Mouse (Mus musculus): ENCODE measurements at regions not wholly inside any gene's neighbourhood (a gene's known extent, or its start where the extent isn't known, plus 50 kb on each side); places are given as distances from the start of the nearest gene placed in this dataset.

- DNase-seq (ENCODE audit: low read depth in 2 of 2, low spot score in 2 of 2), result no peak
These were observed 79.2 kb upstream of the Cdh5 start for GRCm38 (mm10) chr8:104022231-104022630.

GRCm38 (mm10) chr8:104022691-104023509, 78.5 kb upstream of the Cdh5 start:
- no peak for DNase-seq (ENCODE audit: low read depth in 2 of 2, low spot score in 2 of 2)

GRCm38 (mm10) chr8:104027161-104027821, 74.1 kb upstream of the Cdh5 start:
- no peak for DNase-seq (ENCODE audit: low read depth in 2 of 2, low spot score in 2 of 2)

DNA sequence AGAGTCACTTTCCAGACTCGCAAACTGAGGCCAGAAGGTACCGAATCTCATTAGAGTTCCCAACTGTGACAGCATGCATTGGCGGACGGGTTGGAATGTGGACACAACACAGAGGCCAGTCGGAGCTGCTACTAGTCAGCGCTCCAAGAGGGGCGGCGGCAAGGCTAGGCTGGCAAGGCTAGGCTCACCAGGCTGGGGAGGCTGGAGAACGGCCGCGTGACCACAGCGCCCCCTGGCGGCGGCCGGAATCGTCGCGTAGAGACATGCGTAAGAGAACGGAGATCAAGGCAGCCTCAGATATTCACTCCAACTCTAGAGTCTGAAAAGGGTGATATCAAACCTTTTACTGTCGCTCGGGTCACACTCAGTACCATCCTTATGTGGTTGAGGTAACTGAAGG, 72.8 kb upstream of the Cdh5 start:
- DNase-seq (ENCODE audit: low read depth in 2 of 2, low spot score in 2 of 2), result peak; percentile 19 to 34

DNA sequence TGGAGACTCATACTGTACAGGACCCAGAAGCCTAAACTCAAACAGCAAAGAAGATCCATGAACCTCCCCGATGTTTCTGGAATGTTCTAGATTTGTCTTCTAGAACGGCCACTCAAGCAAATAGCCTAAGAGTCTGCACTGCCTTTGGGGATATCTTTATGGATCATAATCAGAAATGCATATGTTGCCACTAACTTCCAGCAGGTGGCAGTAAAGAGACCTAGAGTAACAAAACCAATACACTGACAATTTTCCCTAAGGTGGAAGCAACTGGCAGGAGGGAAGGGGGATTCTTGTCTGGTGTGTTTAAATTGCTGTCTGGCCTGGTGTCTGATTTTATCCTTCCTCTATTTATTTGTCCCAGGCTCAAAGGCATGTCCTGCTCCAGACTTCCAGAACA, 69.2 kb upstream of the Cdh5 start:
- DNase-seq (ENCODE audit: low read depth in 2 of 2, low spot score in 2 of 2), result peak; percentile 11 to 40

DNA sequence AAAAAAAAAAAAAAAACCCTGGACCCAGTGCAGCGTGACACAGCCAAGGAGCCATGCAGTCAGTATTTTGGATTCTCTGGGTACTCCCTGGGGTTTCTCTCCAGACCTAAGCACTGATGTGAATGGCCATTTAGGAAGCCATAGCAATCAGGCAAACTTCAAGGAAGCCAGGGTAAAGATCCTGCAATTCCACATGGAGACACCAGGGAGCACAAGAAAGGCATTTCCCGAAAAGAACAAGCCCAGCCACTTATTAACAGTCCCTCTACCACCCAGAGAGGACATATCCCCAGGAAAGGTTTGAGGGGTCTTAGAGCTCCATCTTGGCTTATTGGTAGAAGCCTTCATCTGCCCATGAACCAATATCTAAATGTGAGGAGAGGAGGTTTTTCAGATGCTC, 68.3 kb upstream of the Cdh5 start:
- DNase-seq (ENCODE audit: low read depth in 2 of 2, low spot score in 2 of 2), result no peak

GRCm38 (mm10) chr8:104034286-104034685, 67.1 kb upstream of the Cdh5 start:
- DNase-seq (ENCODE audit: low read depth in 2 of 2, low spot score in 2 of 2), result no peak

DNA sequence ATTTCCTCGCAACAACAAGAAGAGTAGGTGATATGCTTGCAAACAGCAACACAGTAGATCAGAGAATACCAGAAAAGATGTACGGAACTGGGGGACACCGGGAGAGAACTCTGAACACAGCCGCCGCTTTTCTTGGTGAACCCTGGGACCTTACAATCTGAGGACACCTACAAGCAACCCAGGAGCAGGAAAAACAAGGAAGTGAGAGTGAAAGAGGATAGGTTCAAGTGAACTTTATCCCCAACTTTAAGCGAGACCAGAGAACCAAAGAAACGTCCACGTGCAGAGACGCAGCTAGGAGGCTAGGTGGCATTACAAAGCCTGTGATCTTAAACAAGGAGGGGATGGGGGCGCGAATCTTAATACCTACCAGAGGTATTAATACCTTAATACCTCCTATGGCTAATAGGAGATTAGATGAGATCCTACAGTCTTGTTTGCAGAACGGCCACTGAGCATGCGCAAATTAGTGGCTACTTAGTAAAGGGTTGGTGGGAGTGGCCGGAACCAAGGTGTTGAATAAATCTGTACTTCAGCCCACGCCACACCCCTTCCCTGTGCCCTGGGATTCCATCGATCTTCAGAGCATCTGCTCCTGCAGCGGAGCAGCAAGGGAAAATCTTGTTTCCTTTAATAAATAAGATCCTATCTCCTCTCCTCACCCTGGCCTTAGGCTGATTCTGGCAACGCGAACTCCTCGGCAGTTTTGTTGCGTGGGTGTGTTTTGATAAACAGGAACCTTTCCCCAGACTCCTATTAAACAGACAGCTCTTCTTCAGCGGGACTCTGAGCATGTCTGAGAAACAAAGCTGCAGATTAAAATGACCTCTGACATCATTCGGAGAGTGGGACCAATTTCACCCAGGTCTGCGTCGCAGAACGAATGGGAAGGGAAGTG, 64.6 kb upstream of the Cdh5 start:
- no peak for DNase-seq (ENCODE audit: low read depth in 2 of 2, low spot score in 2 of 2)

- DNase-seq (ENCODE audit: low read depth in 2 of 2, low spot score in 2 of 2), result no peak
These were observed 63.8 kb upstream of the Cdh5 start for GRCm38 (mm10) chr8:104037611-104038010.

- no peak for DNase-seq (ENCODE audit: low read depth in 2 of 2, low spot score in 2 of 2)
These were observed 61.9 kb upstream of the Cdh5 start for GRCm38 (mm10) chr8:104039526-104039925.

GRCm38 (mm10) chr8:104041522-104041921, 59.9 kb upstream of the Cdh5 start:
- DNase-seq (ENCODE audit: low read depth in 2 of 2, low spot score in 2 of 2), result no peak

DNA sequence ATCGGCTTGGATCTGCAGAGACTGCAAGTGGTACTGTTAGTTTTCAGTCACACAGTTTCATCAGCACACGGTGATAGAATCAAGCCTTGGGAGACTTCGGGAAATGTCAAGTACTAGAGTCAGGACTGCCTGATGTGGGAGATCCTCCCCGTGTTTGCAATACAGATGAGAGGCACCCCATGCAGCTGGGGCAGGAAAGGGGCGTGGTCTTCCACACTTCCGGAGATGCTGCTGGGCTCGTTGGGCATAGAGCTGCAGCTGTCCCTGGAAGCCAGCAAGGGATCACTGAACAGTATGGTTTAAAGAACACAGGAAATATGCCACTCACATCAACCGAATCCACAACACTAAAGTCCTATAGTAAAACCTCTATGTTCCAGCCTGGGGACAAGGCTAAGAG, 59.0 kb upstream of the Cdh5 start:
- peak; percentile 19 to 26 for DNase-seq (ENCODE audit: low read depth in 2 of 2, low spot score in 2 of 2)

- DNase-seq (ENCODE audit: low read depth in 2 of 2, low spot score in 2 of 2), result no peak
These were observed 53.4 kb upstream of the Cdh5 start for GRCm38 (mm10) chr8:104048037-104048436.

DNA sequence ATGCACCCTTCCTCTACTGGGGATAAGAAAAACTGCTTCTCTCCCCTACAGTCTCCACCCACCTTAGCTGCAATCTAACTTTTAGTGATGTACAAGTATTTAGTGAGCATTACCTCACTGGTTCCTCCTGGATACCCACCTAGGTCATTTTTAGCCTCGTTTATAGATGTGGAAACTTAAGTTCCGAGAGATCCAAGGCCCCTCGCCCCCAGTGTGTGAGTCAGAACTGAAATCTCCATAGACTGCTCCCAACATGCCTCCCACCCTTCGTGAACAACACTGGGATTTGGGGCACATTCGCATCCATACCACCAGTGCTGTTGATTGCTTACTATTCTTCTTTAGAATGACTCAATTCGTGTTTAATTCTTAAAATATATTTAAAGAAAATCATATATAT, 52.2 kb upstream of the Cdh5 start:
- no peak for DNase-seq (ENCODE audit: low read depth in 2 of 2, low spot score in 2 of 2)

DNA sequence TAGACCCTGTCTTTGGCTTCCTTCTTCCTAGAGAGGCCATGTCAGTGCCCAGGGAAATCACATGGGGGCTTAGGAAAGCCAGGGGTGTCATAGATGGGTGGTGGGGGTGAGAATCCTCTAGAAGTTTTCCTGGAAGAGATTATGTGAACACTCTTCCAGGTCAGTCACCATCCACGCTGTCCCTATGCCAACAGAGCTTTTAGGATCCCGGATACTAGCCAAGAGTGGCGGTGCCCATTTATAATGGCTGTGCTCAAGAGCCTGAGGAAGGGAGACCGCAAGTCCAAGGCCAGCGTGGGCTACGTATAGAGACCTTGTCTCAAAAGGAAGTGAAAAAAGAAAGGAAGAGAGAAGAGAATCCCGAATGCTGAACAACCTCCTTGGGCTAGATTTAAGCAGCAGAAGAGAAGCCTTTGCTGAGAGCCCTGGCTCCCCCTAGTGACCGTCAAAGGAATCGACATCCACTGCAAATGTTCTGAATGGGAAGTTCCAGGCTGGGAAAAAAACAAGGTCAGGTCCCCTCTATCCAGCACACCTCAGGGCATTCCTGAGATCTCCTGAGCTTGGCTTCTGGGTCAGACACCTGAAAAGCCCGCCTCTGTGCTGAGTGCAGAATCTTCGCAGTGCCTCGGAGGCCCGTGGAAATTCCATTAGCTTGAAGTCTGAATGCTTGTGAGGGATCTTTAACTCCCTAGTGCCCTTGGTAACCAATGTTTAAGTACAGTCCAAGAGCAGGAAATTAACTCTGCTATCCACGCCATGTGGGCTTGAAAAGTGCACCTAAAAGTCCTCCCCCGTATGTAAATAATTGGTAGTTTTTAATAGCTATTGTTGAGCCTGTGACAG, 50.5 kb upstream of the Cdh5 start:
- DNase-seq (ENCODE audit: low read depth in 2 of 2, low spot score in 2 of 2), result peak; percentile 33 to 37

DNA sequence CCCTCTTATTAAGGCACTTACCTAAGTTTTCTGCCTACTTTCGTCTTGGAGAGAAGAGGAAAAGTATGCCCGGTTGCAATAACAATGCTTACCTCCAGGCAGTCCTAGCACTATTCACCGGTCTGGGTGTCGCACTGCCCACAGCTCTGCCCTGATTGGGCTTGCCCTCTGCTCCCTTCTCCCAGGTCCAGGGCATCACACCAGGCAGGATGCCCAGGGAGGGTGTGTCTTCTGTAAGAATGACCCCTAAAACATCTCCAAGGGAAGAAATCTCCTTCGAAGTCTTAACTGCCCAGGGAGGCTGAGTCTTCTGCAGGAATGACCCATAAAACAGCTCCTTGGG, 49.9 kb upstream of the Cdh5 start:
- DNase-seq (ENCODE audit: low read depth in 2 of 2, low spot score in 2 of 2), result no peak
